Mouse (Mus musculus): Measurements from ENCODE around the gene Tmod3. TPM values are rescaled to one million over a fixed set of nuclear protein-coding genes. Genes with fewer than 3 reads are reported as not detected.

The Tmod3 gene
- polyA plus RNA-seq, 1 experiment from 2014 or later, result 154 TPM

Other genes starting within 250 kb of the Tmod3 start
- gene Bcl2l10, start 211.9 kb downstream of the Tmod3 start, polyA plus RNA-seq (2015; fragmentation: Nextera tagmentation; extraction: Ambion mirVana), result not detected in 2 replicates
- gene Mapk6, start 149.7 kb downstream of the Tmod3 start, polyA plus RNA-seq (2015; fragmentation: Nextera tagmentation; extraction: Ambion mirVana), result 49.8 and 50.6 TPM in 2 replicates
- 37.5 and 42.3 TPM in 2 replicates for gene Leo1, start 118.1 kb downstream of the Tmod3 start, polyA plus RNA-seq (2015; fragmentation: Nextera tagmentation; extraction: Ambion mirVana)
- 21.8 and 27.4 TPM in 2 replicates for gene Tmod2, start 51.7 kb upstream of the Tmod3 start, polyA plus RNA-seq (2015; fragmentation: Nextera tagmentation; extraction: Ambion mirVana)
- 48.3 and 49.5 TPM in 2 replicates for gene Lysmd2, start 66.1 kb upstream of the Tmod3 start, polyA plus RNA-seq (2015; fragmentation: Nextera tagmentation; extraction: Ambion mirVana)
- gene Scg3, start 124.4 kb upstream of the Tmod3 start, polyA plus RNA-seq (2015; fragmentation: Nextera tagmentation; extraction: Ambion mirVana), result 0.52 and 0.65 TPM in 2 replicates
- 11.6 and 11.8 TPM in 2 replicates for gene Bmp5, start 215.7 kb upstream of the Tmod3 start, polyA plus RNA-seq (2015; fragmentation: Nextera tagmentation; extraction: Ambion mirVana)